Comparison of ENCODE assay signal across 8 mouse cellular contexts in the genomic region with DNA sequence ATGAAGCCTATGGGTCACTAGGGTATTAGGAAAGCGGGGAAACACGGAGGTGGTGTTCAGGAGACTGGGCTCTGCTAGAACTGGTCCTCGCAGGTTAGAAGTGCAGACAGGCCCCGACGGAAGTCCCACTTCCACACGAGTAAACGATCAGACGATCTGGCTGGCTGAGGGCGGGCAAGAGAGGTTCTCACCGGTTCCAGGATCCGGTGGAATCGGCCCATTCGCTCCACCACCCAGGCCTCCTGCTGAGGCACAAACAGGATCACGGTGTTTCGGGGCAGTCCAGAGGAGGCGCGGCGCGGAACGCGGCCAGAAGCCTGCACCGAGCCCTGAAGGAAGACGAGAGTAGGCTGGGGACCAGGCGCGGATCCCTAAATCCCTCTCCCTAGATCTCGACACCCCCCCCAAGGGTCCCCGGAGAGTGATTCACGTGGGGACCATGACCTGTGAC. TPM values are rescaled to one million over a fixed set of nuclear protein-coding genes. Genes with fewer than 3 reads are reported as not detected.
A peak's percentile ranks its signal among the peaks of the same experiment; 100 is the strongest.
DNase-seq lines count a peak whose midpoint lies in the region; ATAC-seq lines count a peak whose summit lies in the region.

No protein-coding gene starts in this region.

- H3K36me3 ChIP-seq in heart, embryonic 15.5 days, result peaks cover 48% of the 10 kb centered on the region
- H3K36me3 ChIP-seq in kidney, embryonic 15.5 days, result peaks cover 60% of the 10 kb centered on the region
- H3K36me3 ChIP-seq in midbrain, embryonic 11.5 days (ENCODE audit: control insufficient read depth, insufficient read depth, low read length), result peaks cover 14% of the 10 kb centered on the region

- peak overlapping the region; percentile 89 for H3K9ac ChIP-seq in heart, embryonic 15.5 days
- H3K9ac ChIP-seq in kidney, embryonic 15.5 days, result peak overlapping the region; percentile 78
- peak overlapping the region; percentile 85 for H3K9ac ChIP-seq in midbrain, embryonic 11.5 days (ENCODE audit: low read length)

- no peak for DNase-seq in heart, adult 9 months (ENCODE audit: low spot score in 2 of 2)
- peak; percentile 74 for DNase-seq in ES-CJ7 (ENCODE audit: low read depth, low spot score)
- DNase-seq in midbrain, embryonic 11.5 days (ENCODE audit: low spot score, missing footprints), result no peak
- DNase-seq in cerebellum, adult 18-20 months, result no peak
- DNase-seq in frontal cortex, postnatal 14 days (ENCODE audit: low spot score in 2 of 2), result no peak

- H3K4me2 ChIP-seq in heart, embryonic 15.5 days, result peak overlapping the region; percentile 84
- peak overlapping the region; percentile 87 for H3K4me2 ChIP-seq in kidney, embryonic 15.5 days
- H3K4me2 ChIP-seq in midbrain, embryonic 11.5 days, result peak overlapping the region; percentile 80

- ATAC-seq in heart, embryonic 15.5 days (replicated peaks; ENCODE audit: insufficient number of reproducible peaks, insufficient read depth, low FRiP score, low read depth), result peak; percentile 41
- peak; percentile 57 for ATAC-seq in erythroblast, adult 5-6 weeks (replicated peaks; ENCODE audit: low FRiP score, poor library complexity, severe bottlenecking)
- ATAC-seq in kidney, embryonic 15.5 days (replicated peaks; ENCODE audit: low FRiP score), result peak; percentile 68
- ATAC-seq in midbrain, embryonic 11.5 days (ENCODE audit: low FRiP score), result peak; percentile 65; the same call in 1 of the 2 replicates

- no peaks in the 10 kb centered on the region for H3K9me3 ChIP-seq in heart, embryonic 15.5 days (replicated peaks)
- no peaks in the 10 kb centered on the region for H3K9me3 ChIP-seq in kidney, embryonic 15.5 days (replicated peaks)
- H3K9me3 ChIP-seq in midbrain, embryonic 11.5 days (ENCODE audit: control insufficient read depth, low read length), result no peaks in the 10 kb centered on the region

- under 1% methylated on average over 28 of the region's 28 CpGs for WGBS in heart, embryonic 15.5 days
- 2% methylated on average over 28 of the region's 28 CpGs for WGBS in kidney, embryonic 15.5 days
- WGBS in midbrain, embryonic 11.5 days, result 1% methylated on average over 28 of the region's 28 CpGs

- peak overlapping the region; percentile 79 for H3K27ac ChIP-seq in heart, embryonic 15.5 days
- peak overlapping the region; percentile 93 for H3K27ac ChIP-seq in kidney, embryonic 15.5 days
- peak overlapping the region; percentile 91 for H3K27ac ChIP-seq in midbrain, embryonic 11.5 days (ENCODE audit: low read depth, low read length)

- no peaks in the 10 kb centered on the region for H3K27me3 ChIP-seq in heart, embryonic 15.5 days
- no peaks in the 10 kb centered on the region for H3K27me3 ChIP-seq in kidney, embryonic 15.5 days
- no peaks in the 10 kb centered on the region for H3K27me3 ChIP-seq in midbrain, embryonic 11.5 days (ENCODE audit: control insufficient read depth, insufficient read depth, low read length)

- peaks cover 15% of the 10 kb centered on the region for H3K4me1 ChIP-seq in heart, embryonic 15.5 days (replicated peaks)
- peaks cover 21% of the 10 kb centered on the region for H3K4me1 ChIP-seq in kidney, embryonic 15.5 days
- H3K4me1 ChIP-seq in midbrain, embryonic 11.5 days (ENCODE audit: control insufficient read depth, insufficient read depth, low read length), result peaks cover 17% of the 10 kb centered on the region

- H3K4me3 ChIP-seq in heart, embryonic 15.5 days, result peak overlapping the region; percentile 69
- H3K4me3 ChIP-seq in kidney, embryonic 15.5 days (replicated peaks), result peak overlapping the region; percentile 73
- H3K4me3 ChIP-seq in midbrain, embryonic 11.5 days (ENCODE audit: low read depth, low read length), result peak overlapping the region; percentile 63

RNA-seq across cellular contexts. Expression of gene Stoml2, which starts 0.7 kb away (rescaled TPM):
- 189 and 209 TPM in 2 replicates for polyA plus RNA-seq in heart, embryonic 15.5 days (2015; fragmentation: Nextera tagmentation; extraction: Ambion mirVana)
- total RNA-seq in erythroblast, adult 5-6 weeks (2015; ENCODE audit: low replicate concordance), result 38.6 and 40.1 TPM in 2 replicates
- total RNA-seq in erythroblast, adult 5-6 weeks (2017; ENCODE audit: low replicate concordance), result 53.4 and 59.0 TPM in 2 replicates
- 346 and 352 TPM in 2 replicates for polyA plus RNA-seq in kidney, embryonic 15.5 days (2015; fragmentation: Nextera tagmentation; extraction: Ambion mirVana)
- polyA plus RNA-seq in midbrain, embryonic 11.5 days (2014; fragmentation: Nextera tagmentation; extraction: Ambion mirVana), result 365 TPM in 2 replicates

RNA-seq across cellular contexts. Expression of gene Pigo, which starts 5.2 kb away (rescaled TPM):
- polyA plus RNA-seq in heart, embryonic 15.5 days (2015; fragmentation: Nextera tagmentation; extraction: Ambion mirVana), result 15.0 and 15.5 TPM in 2 replicates
- total RNA-seq in erythroblast, adult 5-6 weeks (2015; ENCODE audit: low replicate concordance), result 4.8 and 24.2 TPM in 2 replicates
- total RNA-seq in erythroblast, adult 5-6 weeks (2017; ENCODE audit: low replicate concordance), result 8.8 and 10.2 TPM in 2 replicates
- polyA plus RNA-seq in kidney, embryonic 15.5 days (2015; fragmentation: Nextera tagmentation; extraction: Ambion mirVana), result 23.5 and 27.6 TPM in 2 replicates
- polyA plus RNA-seq in midbrain, embryonic 11.5 days (2014; fragmentation: Nextera tagmentation; extraction: Ambion mirVana), result 16.2 and 16.4 TPM in 2 replicates

RNA-seq across cellular contexts. Expression of gene Fam214b, which starts 15.2 kb away (rescaled TPM):
- 14.1 and 17.3 TPM in 2 replicates for polyA plus RNA-seq in heart, embryonic 15.5 days (2015; fragmentation: Nextera tagmentation; extraction: Ambion mirVana)
- 177 and 182 TPM in 2 replicates for total RNA-seq in erythroblast, adult 5-6 weeks (2015; ENCODE audit: low replicate concordance)
- total RNA-seq in erythroblast, adult 5-6 weeks (2017; ENCODE audit: low replicate concordance), result 191 and 193 TPM in 2 replicates
- polyA plus RNA-seq in kidney, embryonic 15.5 days (2015; fragmentation: Nextera tagmentation; extraction: Ambion mirVana), result 10.8 and 11.8 TPM in 2 replicates
- polyA plus RNA-seq in midbrain, embryonic 11.5 days (2014; fragmentation: Nextera tagmentation; extraction: Ambion mirVana), result 23.3 and 24.4 TPM in 2 replicates

RNA-seq across cellular contexts. Expression of gene Fancg, which starts 20.5 kb away (rescaled TPM):
- polyA plus RNA-seq in heart, embryonic 15.5 days (2015; fragmentation: Nextera tagmentation; extraction: Ambion mirVana), result 9.8 and 13.5 TPM in 2 replicates
- 1.7 and 8.6 TPM in 2 replicates for total RNA-seq in erythroblast, adult 5-6 weeks (2015; ENCODE audit: low replicate concordance)
- total RNA-seq in erythroblast, adult 5-6 weeks (2017; ENCODE audit: low replicate concordance), result 11.8 and 17.6 TPM in 2 replicates
- 15.2 and 17.2 TPM in 2 replicates for polyA plus RNA-seq in kidney, embryonic 15.5 days (2015; fragmentation: Nextera tagmentation; extraction: Ambion mirVana)
- 21.4 and 22.0 TPM in 2 replicates for polyA plus RNA-seq in midbrain, embryonic 11.5 days (2014; fragmentation: Nextera tagmentation; extraction: Ambion mirVana)

RNA-seq across cellular contexts. Expression of gene Unc13b, which starts 27.9 kb away (rescaled TPM):
- 10.1 and 11.8 TPM in 2 replicates for polyA plus RNA-seq in heart, embryonic 15.5 days (2015; fragmentation: Nextera tagmentation; extraction: Ambion mirVana)
- not detected in 2 replicates for total RNA-seq in erythroblast, adult 5-6 weeks (2015; ENCODE audit: low replicate concordance)
- total RNA-seq in erythroblast, adult 5-6 weeks (2017; ENCODE audit: low replicate concordance), result not detected in 2 replicates
- polyA plus RNA-seq in kidney, embryonic 15.5 days (2015; fragmentation: Nextera tagmentation; extraction: Ambion mirVana), result 7.2 and 8.3 TPM in 2 replicates
- 14.7 and 16.2 TPM in 2 replicates for polyA plus RNA-seq in midbrain, embryonic 11.5 days (2014; fragmentation: Nextera tagmentation; extraction: Ambion mirVana)
